Mouse (Mus musculus): ENCODE results near the gene Lrrc26.

GRCm38 (mm10) chr2:25255284-25255779 is 34.4 kb upstream of the Lrrc26 start, which contains the start of gene Tmem203:
- TF ChIP-seq POLR2A (IDR thresholded peaks at IDR 0.05; ENCODE audit: extremely low read depth, insufficient read depth, low read length) (peak; percentile 73; the same call in 1 of the 2 replicates), CTCF (IDR thresholded peaks at IDR 0.05; ENCODE audit: low read depth, low read length) (no peak)
